Mouse (Mus musculus) olfactory bulb, adult 2 months (tissue): ENCODE data around the gene Strbp. TPM values are rescaled to one million over a fixed set of nuclear protein-coding genes. Genes with fewer than 3 reads are reported as not detected.
"Not testable (repeated sequence)": the region's sequence is repeated elsewhere in the genome, so short reads cannot be mapped to it uniquely, and the experiment has no call there.

Experiments used
- H3K27ac ChIP-seq: fragments of 200-500 bp; 2 replicates; pipeline ENCODE4 v1.5.1; 2012; ENCODE audit warnings: low read depth, low read length; ENCODE audit not compliant: insufficient read depth
- H3K4me1 ChIP-seq: fragments of 200-500 bp; 2 replicates; pipeline ENCODE4 v1.6.1; 2012; ENCODE audit warnings: low read length; ENCODE audit not compliant: control insufficient read depth, insufficient read depth
- H3K4me3 ChIP-seq: fragments of 200-500 bp; 2 replicates; pipeline ENCODE4 v1.5.1; 2012; ENCODE audit warnings: mild to moderate bottlenecking, low read depth, low read length, moderate library complexity; ENCODE audit not compliant: insufficient read depth
- CTCF ChIP-seq: fragments of 200-500 bp; IDR thresholded peaks from 2 replicates; pipeline ENCODE4 v1.5.1; 2012; ENCODE audit warnings: low read depth, mild to moderate bottlenecking, low read length, moderate library complexity; ENCODE audit not compliant: insufficient read depth
- POLR2A ChIP-seq: fragments of 200-500 bp; IDR thresholded peaks from 2 replicates; pipeline ENCODE4 v1.6.1; 2012; ENCODE audit warnings: mild to moderate bottlenecking, low read depth, low read length, moderate library complexity; ENCODE audit not compliant: insufficient read depth
- WGBS: fragments of 180-500 bp; shearing (Covaris S2); methylation state at CpG from one replicate; pipeline ENCODE4 v1.1.7; 2018; 5-methylcytosine and 5-hydroxymethylcytosine counted together
- polyA plus RNA-seq: library from polyadenylated mRNA; stranded (reverse); fragments of >200 nt; gene quantifications from 2 replicates; pipeline ENCODE4 v1.2.4, GENCODE M21; 2012; ENCODE audit warnings: low replicate concordance; ENCODE audit not compliant: missing spikeins, insufficient read depth, insufficient read length

Strbp gene
- polyA plus RNA-seq, 1 experiment: 584 TPM

GRCm38 (mm10) chr2:37516030-37516710, 187.5 kb downstream of the Strbp start, which contains the start of gene Gpr21:
Gene Gpr21 (plus strand): TSS chr2:37516332.
- TF ChIP-seq CTCF (no peak), POLR2A (no peak)
- Histone ChIP-seq H3K4me1 (peaks cover 8% of the 10 kb centered on the region), H3K27ac (peak within 1 kb of the TSS; percentile 71), H3K4me3 (peak within 1 kb of the TSS; percentile 40)
- 17% methylated on average over 11 of the region's 11 CpGs for WGBS

- TF ChIP-seq CTCF: no peak
- Histone ChIP-seq H3K27ac (no peak overlapping the region), H3K4me1 (peaks cover 2% of the 10 kb centered on the region), H3K4me3 (no peak overlapping the region)
- WGBS: 91% methylated on average over 4 of the region's 4 CpGs
Observed at GRCm38 (mm10) chr2:37511134-37511901, 192.3 kb downstream of the Strbp start.

- H3K4me3 ChIP-seq, H3K27ac ChIP-seq, H3K4me1 ChIP-seq: not testable (repeated sequence)
- 90% methylated on average over 2 of the region's 2 CpGs for WGBS
Observed at GRCm38 (mm10) chr2:37505856-37506255, 197.8 kb downstream of the Strbp start.

- no peaks in the 10 kb centered on the region for H3K4me1 ChIP-seq
- TF ChIP-seq POLR2A (no peak), CTCF (no peak)
- H3K4me3 ChIP-seq: no peak overlapping the region
- WGBS: 90% methylated on average over 4 of the region's 4 CpGs
- H3K27ac ChIP-seq: no peak overlapping the region
Observed at GRCm38 (mm10) chr2:37497321-37497720, 206.3 kb downstream of the Strbp start.

GRCm38 (mm10) chr2:37488956-37489355, 214.7 kb downstream of the Strbp start:
- no peak for TF ChIP-seq POLR2A
- TF ChIP-seq CTCF: no peak
- Histone ChIP-seq H3K4me1 (no peaks in the 10 kb centered on the region), H3K4me3 (no peak overlapping the region), H3K27ac (no peak overlapping the region)
- 93% methylated on average over 2 of the region's 2 CpGs for WGBS

- Histone ChIP-seq H3K4me3 (no peak overlapping the region), H3K4me1 (no peaks in the 10 kb centered on the region), H3K27ac (no peak overlapping the region)
- TF ChIP-seq CTCF (no peak), POLR2A (no peak)
Observed at GRCm38 (mm10) chr2:37486408-37486807, 217.3 kb downstream of the Strbp start.

GRCm38 (mm10) chr2:37485370-37485769, 218.3 kb downstream of the Strbp start:
- Histone ChIP-seq H3K4me3 (no peak overlapping the region), H3K4me1 (no peaks in the 10 kb centered on the region), H3K27ac (no peak overlapping the region)
- TF ChIP-seq POLR2A (no peak), CTCF (no peak)
- 84% methylated on average over 1 of the region's 1 CpGs for WGBS

GRCm38 (mm10) chr2:37484165-37484564, 219.5 kb downstream of the Strbp start:
- Histone ChIP-seq H3K4me3 (no peak overlapping the region), H3K27ac (no peak overlapping the region), H3K4me1 (no peaks in the 10 kb centered on the region)
- TF ChIP-seq CTCF (no peak), POLR2A (no peak)
- 92% methylated on average over 2 of the region's 2 CpGs for WGBS

GRCm38 (mm10) chr2:37480039-37480438, 223.6 kb downstream of the Strbp start:
- Histone ChIP-seq H3K27ac (no peak overlapping the region), H3K4me3 (no peak overlapping the region), H3K4me1 (no peaks in the 10 kb centered on the region)
- 94% methylated on average over 2 of the region's 2 CpGs for WGBS
- no peak for TF ChIP-seq POLR2A
- TF ChIP-seq CTCF: no peak
